Mouse (Mus musculus): ENCODE measurements around the gene Ints4.

The Ints4 gene

GRCm38 (mm10) chr7:97536571-97536970 is 55.8 kb downstream of the Ints4 start:
- DNase-seq (ENCODE audit: low spot score in 2 of 2), result no peak

DNA sequence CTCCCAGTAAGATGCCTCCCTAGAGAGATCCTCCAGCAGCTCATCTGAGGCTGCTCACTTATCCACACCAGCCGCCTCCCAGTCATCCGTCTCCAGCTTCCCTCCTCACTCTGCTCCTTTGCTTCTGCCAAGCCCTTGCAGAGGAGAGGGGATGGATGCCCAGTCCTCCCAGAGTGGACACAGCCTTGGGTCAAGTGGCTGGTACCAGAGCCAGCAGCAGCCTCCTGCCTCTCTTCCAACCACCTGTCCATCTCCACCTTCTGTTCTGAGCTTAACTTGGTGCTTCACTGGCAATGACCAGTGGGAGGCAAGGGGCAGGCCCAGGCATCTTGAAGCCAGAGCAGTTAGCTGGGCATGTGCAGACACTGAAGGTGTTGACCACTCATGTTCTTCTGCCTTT is 65.7 kb downstream of the Ints4 start:
- DNase-seq (ENCODE audit: low spot score in 2 of 2), result no peak

DNA sequence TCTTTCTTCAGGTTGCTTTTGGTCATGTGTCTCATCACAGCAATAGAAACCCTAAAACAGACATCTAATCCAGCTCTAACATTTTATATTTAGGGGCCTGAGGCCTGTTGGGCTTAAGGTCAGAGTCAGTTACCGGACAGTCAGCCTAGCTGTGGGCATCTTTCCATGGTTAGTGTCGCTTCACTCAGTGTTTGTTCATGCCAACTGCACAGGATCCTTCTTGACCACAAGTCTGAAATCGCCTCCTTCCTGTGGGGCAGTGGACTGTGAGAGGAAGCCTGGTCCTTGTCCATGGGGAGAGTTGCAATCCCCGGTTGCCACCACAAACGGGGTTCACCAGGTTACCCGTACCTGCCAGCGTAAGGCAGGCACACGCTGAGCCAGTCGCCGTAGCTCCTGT is 68.5 kb downstream of the Ints4 start:
- DNase-seq (ENCODE audit: low spot score in 2 of 2), result no peak

GRCm38 (mm10) chr7:97550673-97551072 is 69.9 kb downstream of the Ints4 start:
- DNase-seq (ENCODE audit: low spot score in 2 of 2), result no peak

- DNase-seq (ENCODE audit: low spot score in 2 of 2), result no peak
Measured at GRCm38 (mm10) chr7:97563576-97563975, 82.8 kb downstream of the Ints4 start.

- DNase-seq (ENCODE audit: low spot score in 2 of 2), result no peak
Measured at GRCm38 (mm10) chr7:97569372-97569771, 88.6 kb downstream of the Ints4 start.

GRCm38 (mm10) chr7:97570389-97570788 is 89.6 kb downstream of the Ints4 start:
- no peak for DNase-seq (ENCODE audit: low spot score in 2 of 2)

GRCm38 (mm10) chr7:97578361-97579066 is 97.8 kb downstream of the Ints4 start:
- DNase-seq (ENCODE audit: low spot score in 2 of 2), result peak; percentile 55 to 60

DNA sequence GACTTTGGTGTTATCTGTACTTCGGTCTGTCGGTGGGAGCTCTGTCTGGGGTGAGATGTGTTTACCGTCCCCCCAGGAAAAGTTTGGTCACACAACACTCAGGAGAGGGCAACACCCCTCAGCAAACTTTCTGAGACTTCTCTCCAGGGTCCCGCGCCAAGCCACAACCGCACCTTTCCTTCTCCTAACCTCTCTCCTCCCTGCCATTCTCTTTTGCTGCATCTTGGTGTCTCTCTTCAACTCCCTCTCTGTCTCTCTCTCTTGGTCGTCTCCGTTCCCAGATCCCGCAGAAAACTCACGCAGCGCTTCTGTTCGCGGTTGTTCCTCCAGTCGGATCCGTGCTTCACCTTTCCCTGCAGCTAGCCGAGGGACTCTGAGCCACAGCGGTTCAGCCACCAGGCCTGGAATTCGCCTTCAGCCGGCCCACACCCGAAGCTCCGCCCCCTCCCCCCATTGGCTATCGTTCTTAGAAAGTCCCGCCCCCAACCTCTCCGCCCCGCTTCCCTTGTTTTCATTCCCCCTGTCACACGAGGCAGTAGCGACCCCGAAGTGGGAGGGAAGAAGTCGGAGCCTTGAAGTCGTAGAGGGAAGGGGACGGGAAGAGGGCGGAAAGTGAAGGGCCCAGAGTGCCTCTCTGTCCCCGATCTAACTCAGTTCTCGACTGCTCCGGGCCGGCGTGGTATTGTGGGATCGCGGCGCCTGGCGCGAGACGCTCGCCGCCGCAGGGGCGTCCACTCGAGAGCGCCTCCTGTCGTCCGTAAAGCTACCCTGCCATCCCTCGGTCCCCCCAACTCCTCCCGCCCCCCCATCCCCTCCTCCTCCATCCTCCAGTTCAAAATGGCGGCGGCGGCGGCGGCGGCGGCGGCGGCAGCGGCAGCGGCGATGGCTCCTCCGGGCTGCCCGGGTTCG is 98.6 kb downstream of the Ints4 start, which contains the start of the genes Aamdc and Rsf1:
Gene Aamdc (minus strand): TSS at position 431 of the 909 bp plus-strand sequence.
Gene Rsf1 (plus strand): TSS at position 823 of the 909 bp plus-strand sequence.
- DNase-seq (ENCODE audit: low spot score in 2 of 2), result peak; percentile 95 to 97

- DNase-seq (ENCODE audit: low spot score in 2 of 2), result peak; percentile 36 to 44
Measured at GRCm38 (mm10) chr7:97579976-97580842, 99.5 kb downstream of the Ints4 start.

GRCm38 (mm10) chr7:97580843-97581214 is 100.1 kb downstream of the Ints4 start:
- DNase-seq (ENCODE audit: low spot score in 2 of 2), result peak; percentile 85 to 86

DNA sequence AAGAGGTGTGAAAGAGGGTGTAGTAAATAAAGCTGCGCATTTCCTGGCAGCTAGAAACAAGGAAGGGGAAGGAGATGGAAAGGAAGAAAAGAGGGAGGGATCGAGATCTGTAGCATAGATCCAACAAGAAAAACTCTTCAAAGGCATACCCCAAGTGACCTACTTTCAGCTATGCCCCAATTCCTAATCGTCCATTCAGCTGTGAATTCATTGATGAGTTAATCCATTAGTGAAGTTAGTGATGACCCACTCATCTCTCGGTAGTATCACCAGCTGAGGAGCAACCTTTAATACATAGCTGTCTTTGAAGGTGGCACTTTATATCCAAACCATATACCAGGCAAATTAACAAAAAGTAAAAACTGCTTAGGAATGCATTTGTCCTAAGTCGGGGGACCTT is 107.8 kb downstream of the Ints4 start:
- DNase-seq (ENCODE audit: low spot score in 2 of 2), result no peak

DNA sequence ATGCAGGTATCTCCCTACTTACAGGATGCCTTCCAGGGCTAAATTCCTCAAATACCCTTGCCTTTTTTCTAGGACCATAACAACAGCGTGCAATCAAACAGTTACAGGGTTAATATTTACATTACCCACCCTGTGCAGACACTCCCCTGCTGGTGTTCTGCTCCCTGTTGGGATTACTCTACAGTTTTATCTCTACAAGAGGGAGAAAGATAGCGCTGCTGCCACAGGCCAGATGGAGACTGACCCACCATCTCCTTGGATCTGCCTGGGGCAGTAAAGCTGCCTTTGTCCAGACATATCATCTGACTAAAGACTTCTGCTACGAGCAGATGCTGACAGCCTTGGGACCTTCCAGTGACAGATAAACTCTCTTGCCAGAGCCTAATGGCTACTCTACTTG is 109.7 kb downstream of the Ints4 start:
- DNase-seq (ENCODE audit: low spot score in 2 of 2), result no peak
